Mouse (Mus musculus) kidney, postnatal 0 days (tissue): ENCODE measurements around the gene Csrp1. TPM values are rescaled to one million over a fixed set of nuclear protein-coding genes. Genes with fewer than 3 reads are reported as not detected.

Experiments used
- ATAC-seq: fragments of 200-750 bp; cut with Nextera tagmentation; replicated peaks from 2 replicates; pipeline ENCODE4 v1.8.0; 2017; ENCODE audit warnings: low read depth, moderate number of reproducible peaks, moderate TSS enrichment, moderate library complexity; ENCODE audit not compliant: low FRiP score
- DNase-seq: peaks from one replicate; pipeline ENCODE4 v3.0.0-alpha.2; 2016; ENCODE audit warnings: low spot score
- H3K27ac ChIP-seq: fragments of 300-500 bp; sonication (generic); 2 replicates; pipeline ENCODE4 v1.5.1; 2014; ENCODE audit warnings: mild to moderate bottlenecking
- H3K27me3 ChIP-seq: fragments of 300-500 bp; sonication (generic); 2 replicates; pipeline ENCODE4 v1.6.1; 2014; ENCODE audit warnings: low read length, mixed read lengths; ENCODE audit not compliant: insufficient read depth
- H3K36me3 ChIP-seq: fragments of 300-500 bp; sonication (generic); 2 replicates; pipeline ENCODE4 v1.6.1; 2014; ENCODE audit warnings: low read length, mixed read lengths; ENCODE audit not compliant: insufficient read depth
- H3K4me1 ChIP-seq: fragments of 300-500 bp; sonication (generic); replicated peaks from 2 replicates; pipeline ENCODE4 v1.6.1; 2014; ENCODE audit warnings: antibody characterized with exemption, low read length, mixed read lengths; ENCODE audit not compliant: insufficient read depth
- H3K4me2 ChIP-seq: fragments of 300-500 bp; sonication (generic); 2 replicates; pipeline ENCODE4 v1.6.1; 2014; ENCODE audit warnings: mild to moderate bottlenecking, low read length, moderate library complexity, mixed read lengths
- H3K4me3 ChIP-seq: fragments of 300-500 bp; sonication (generic); replicated peaks from 2 replicates; pipeline ENCODE4 v1.5.1; 2014; ENCODE audit warnings: low read depth, low read length
- H3K9ac ChIP-seq: fragments of 300-500 bp; sonication (generic); 2 replicates; pipeline ENCODE4 v1.6.1; 2014; ENCODE audit warnings: low read depth, low read length
- H3K9me3 ChIP-seq: fragments of 300-500 bp; sonication (generic); replicated peaks from 2 replicates; pipeline ENCODE4 v1.6.1; 2016; ENCODE audit warnings: low read length, inconsistent platforms, mixed read lengths
- CTCF ChIP-seq: IDR thresholded peaks from 2 replicates; pipeline ENCODE4 v1.5.1; 2016; ENCODE audit warnings: antibody characterized with exemption, low read depth, mild to moderate bottlenecking, moderate library complexity
- WGBS: fragments of 180-500 bp; shearing (Covaris S2); extraction: QIAGEN DNeasy Blood & Tissue Kit; methylation state at CpG from one replicate; pipeline ENCODE4 v1.1.7; 2014; 5-methylcytosine and 5-hydroxymethylcytosine counted together
- polyA plus RNA-seq: library from polyadenylated mRNA; unstranded; fragments of >200 nt; fragmentation: Nextera tagmentation; extraction: Ambion mirVana; gene quantifications from 2 replicates; pipeline ENCODE4 v1.2.1, GENCODE M21; 2015

Gene Csrp1
- polyA plus RNA-seq, 1 experiment from 2014 or later, result 189 TPM

DNA sequence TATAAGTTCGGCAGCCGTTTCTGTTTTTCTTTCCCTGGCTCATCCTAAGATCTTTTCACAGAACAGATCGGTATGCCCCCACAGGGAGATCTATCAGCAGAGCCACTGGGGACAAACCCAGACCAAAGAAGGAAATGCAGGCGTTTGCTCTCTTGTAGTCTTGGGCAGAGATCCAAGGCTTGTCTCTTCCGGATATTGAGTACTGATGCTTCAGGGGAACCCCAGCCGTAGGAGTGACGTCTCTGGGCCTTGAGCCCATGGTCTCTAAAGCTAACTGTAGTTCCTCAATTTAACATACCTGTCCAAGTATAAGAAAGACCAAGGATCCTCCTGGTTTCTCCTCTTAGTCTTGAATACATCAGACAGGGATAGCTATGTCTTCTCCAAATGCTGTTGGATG is 6.1 kb downstream of the Csrp1 start:
- DNase-seq (peak; percentile 82), ATAC-seq (no peak)
- WGBS, result 51% methylated on average over 7 of the region's 7 CpGs
- no peaks in the 10 kb centered on the region for H3K27me3 ChIP-seq
- no peak overlapping the region for H3K27ac ChIP-seq
- H3K4me1 ChIP-seq, result peaks cover 21% of the 10 kb centered on the region; the same call in 1 of the 2 replicates
- H3K9me3 ChIP-seq, result no peaks in the 10 kb centered on the region
- H3K4me2 ChIP-seq, result no peak overlapping the region
- no peak overlapping the region for H3K4me3 ChIP-seq
- H3K36me3 ChIP-seq, result no peaks in the 10 kb centered on the region
- no peak overlapping the region for H3K9ac ChIP-seq
- no peak for TF ChIP-seq CTCF

DNA sequence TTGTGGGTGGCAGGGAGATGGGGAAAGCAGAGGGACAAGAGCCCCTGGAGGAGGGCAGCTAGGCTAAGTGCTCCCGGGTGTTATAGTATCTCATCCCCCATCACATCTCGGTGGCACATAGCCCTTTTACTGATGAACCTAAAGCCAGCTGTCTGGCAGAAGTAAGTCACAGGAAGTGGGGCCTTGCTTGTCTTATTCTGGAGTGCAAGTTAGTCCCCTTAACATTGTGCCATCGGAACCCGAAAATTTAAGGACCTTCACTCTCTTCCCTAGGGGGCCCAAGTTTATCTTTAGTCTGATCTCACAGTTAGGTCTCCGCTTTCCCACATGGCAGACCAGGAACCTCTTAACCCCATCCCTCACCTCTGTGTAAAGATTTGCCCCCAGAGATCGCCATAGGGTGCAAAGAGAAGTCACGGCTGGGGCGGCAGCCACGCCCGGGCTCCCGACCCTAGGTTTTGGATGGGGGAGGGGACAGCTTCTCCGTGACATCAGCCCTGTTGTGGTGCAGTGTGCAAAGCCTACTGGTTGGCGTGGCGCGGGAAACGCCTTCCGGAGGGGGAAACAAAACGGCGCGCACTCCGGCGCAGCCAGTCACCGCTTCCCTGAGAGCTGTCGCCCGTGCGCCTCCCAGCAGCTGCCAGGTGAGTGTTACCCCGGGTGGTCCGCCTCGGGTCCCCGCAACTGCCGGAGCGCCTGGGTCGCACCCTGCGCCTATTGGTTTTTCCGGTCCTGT is 8.9 kb downstream of the Csrp1 start:
- Histone ChIP-seq H3K4me3 (peak overlapping the region; percentile 68), H3K27me3 (no peaks in the 10 kb centered on the region), H3K4me1 (peaks cover 45% of the 10 kb centered on the region), H3K9me3 (no peaks in the 10 kb centered on the region), H3K4me2 (peak overlapping the region; percentile 84), H3K36me3 (no peaks in the 10 kb centered on the region), H3K27ac (peak overlapping the region; percentile 91), H3K9ac (peak overlapping the region; percentile 82)
- no peak for TF ChIP-seq CTCF
- ATAC-seq, result peak; percentile 81
- WGBS, result 2% methylated on average over 35 of the region's 35 CpGs
- peak; percentile 94 for DNase-seq

DNA sequence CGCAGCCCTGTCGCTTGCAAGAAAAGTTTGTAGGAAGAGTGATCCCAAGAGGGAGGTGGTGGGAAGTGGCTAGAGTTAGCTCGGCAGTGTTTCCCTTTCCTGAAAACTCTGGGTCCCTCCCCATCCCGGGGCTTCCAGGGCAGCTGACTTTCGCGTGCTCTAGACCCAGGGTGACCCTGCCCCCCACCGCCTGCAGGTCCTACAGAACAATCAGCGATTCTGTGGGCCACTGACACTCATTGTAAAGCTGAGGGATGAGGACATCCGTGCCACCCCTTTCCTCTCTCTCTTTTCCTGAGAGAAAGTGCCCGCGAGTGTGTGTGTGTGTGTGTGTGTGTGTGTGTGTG is 9.5 kb downstream of the Csrp1 start:
- no peaks in the 10 kb centered on the region for H3K27me3 ChIP-seq
- no peaks in the 10 kb centered on the region for H3K9me3 ChIP-seq
- 0 out of 2 replicates have a peak, but pooled peaks have one; percentile 6 for ATAC-seq
- peak overlapping the region; percentile 82 for H3K9ac ChIP-seq
- TF ChIP-seq CTCF, result 0 out of 2 replicates have a peak, but pooled peaks have one; percentile 4
- no peak for DNase-seq
- peaks cover 50% of the 10 kb centered on the region for H3K4me1 ChIP-seq
- no peaks in the 10 kb centered on the region for H3K36me3 ChIP-seq
- H3K4me3 ChIP-seq, result peak overlapping the region; percentile 68
- peak overlapping the region; percentile 91 for H3K27ac ChIP-seq
- WGBS, result under 1% methylated on average over 11 of the region's 11 CpGs
- H3K4me2 ChIP-seq, result peak overlapping the region; percentile 84

DNA sequence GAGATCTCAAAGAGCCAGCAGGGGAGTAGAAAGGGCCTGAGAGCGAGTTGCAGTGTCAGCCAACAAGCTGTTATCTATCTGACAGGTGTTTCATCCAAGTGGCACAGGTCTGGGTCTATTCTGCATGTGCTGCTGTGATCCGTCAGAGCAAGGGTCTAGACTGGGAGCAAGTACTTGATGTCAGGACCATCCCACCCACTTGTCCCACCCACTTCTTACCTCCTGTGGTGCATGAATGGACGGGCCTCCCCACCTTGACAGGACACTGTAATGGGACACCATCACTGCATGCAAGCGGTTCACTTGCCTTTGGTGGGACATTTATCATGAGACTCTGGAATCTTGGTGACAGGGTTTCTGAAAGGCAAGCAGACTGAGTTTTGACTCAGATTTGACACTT is 10.0 kb downstream of the Csrp1 start:
- Histone ChIP-seq H3K9me3 (no peaks in the 10 kb centered on the region), H3K4me2 (peak overlapping the region; percentile 84), H3K4me3 (peak overlapping the region; percentile 68), H3K27ac (peak overlapping the region; percentile 91), H3K36me3 (no peaks in the 10 kb centered on the region), H3K27me3 (no peaks in the 10 kb centered on the region), H3K4me1 (peaks cover 54% of the 10 kb centered on the region), H3K9ac (peak overlapping the region; percentile 82)
- ATAC-seq (no peak), DNase-seq (no peak)
- TF ChIP-seq CTCF, result no peak
- 15% methylated on average over 4 of the region's 4 CpGs for WGBS

DNA sequence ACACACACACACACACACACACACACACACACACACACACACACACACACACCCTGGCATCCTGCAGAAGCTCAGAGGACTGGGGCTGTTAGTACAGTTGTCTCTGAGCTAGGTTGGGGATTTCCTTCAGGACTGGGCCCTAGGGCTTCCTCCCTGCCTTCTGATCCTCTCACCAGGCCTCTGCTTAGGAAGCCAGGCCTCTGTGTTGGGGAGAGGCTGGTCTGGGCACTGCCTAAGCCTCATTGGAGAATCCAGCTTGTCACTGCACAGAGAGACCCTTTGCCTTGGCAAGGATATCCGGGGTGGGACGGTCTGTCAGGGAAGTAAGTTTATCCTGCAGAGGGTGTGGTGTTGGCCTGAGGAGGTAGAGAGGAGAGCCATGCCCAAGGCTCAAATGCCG is 10.4 kb downstream of the Csrp1 start:
- WGBS, result 48% methylated on average over 3 of the region's 3 CpGs

DNA sequence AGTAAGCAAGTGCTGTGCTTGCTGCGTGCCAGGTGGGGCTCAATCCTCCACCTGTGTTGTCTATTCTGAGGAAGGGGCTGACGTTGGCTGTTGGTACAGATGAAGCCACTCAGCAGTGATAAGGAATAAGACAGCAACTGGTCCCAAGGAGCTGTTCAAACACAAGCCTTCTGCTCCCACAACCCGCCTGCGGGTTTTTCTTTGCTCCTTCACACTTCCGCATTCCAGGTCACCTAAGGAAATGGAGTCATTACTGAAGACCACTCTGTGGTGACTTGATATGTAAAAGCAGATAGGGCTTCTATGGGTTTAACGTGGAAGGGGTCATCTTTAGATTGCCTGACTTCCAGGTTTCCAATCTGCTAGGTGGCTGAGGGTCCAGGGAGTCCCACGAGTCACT is 11.5 kb downstream of the Csrp1 start:
- no peaks in the 10 kb centered on the region for H3K27me3 ChIP-seq
- no peaks in the 10 kb centered on the region for H3K9me3 ChIP-seq
- no peak for DNase-seq
- no peaks in the 10 kb centered on the region for H3K36me3 ChIP-seq
- peak overlapping the region; percentile 42; the same call in 1 of the 2 replicates for H3K9ac ChIP-seq
- H3K27ac ChIP-seq, result peak overlapping the region; percentile 91
- no peak for TF ChIP-seq CTCF
- no peak for ATAC-seq
- WGBS, result 47% methylated on average over 7 of the region's 7 CpGs
- peak overlapping the region; percentile 84 for H3K4me2 ChIP-seq
- peaks cover 56% of the 10 kb centered on the region for H3K4me1 ChIP-seq
- peak overlapping the region; percentile 68 for H3K4me3 ChIP-seq

More for the DNA sequence above, 10.4 kb downstream of the Csrp1 start:
- Histone ChIP-seq H3K27ac (peak overlapping the region; percentile 91), H3K4me2 (peak overlapping the region; percentile 84), H3K4me1 (peaks cover 56% of the 10 kb centered on the region), H3K9ac (peak overlapping the region; percentile 82), H3K4me3 (peak overlapping the region; percentile 68), H3K36me3 (no peaks in the 10 kb centered on the region), H3K9me3 (no peaks in the 10 kb centered on the region), H3K27me3 (no peaks in the 10 kb centered on the region)
- no peak for TF ChIP-seq CTCF
- no peak for DNase-seq
- no peak for ATAC-seq
